In the genomic region with DNA sequence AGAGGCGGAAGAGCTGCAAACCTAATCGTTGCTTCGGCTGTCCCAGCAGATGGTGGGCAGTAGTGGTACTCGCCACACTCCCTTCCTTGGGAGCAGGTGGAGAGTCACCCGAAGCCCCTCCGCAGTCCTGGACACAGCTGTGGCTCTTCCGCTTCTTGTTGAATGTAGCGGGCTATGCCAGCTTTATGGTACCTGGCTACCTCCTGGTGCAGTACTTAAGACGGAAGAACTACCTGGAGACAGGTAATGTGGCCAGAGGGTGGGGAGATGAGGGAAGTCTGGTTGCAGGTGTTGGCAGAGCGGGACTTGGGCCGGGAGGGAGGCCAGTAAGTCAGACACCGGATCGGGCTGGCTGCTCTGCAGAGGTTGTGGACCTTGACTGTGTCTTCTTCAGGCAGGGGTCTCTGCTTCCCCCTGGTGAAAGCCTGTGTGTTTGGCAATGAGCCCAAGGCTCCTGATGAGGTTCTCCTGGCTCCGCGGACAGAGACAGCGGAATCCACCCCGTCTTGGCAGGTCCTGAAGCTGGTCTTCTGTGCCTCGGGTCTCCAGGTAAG, we compare ENCODE assay signal across 8 mouse cellular contexts. TPM values are rescaled to one million over a fixed set of nuclear protein-coding genes. Genes with fewer than 3 reads are reported as not detected.
DNase-seq lines count a peak whose midpoint lies in the region; ATAC-seq and TF ChIP-seq lines count a peak whose summit lies in the region.

No protein-coding gene starts in this region.

- H3K4me3 ChIP-seq in kidney, postnatal 0 days (replicated peaks; ENCODE audit: low read depth, low read length) = peak overlapping the region; percentile 88
- H3K4me3 ChIP-seq in bone marrow, adult 2 months (replicated peaks; ENCODE audit: control insufficient read depth, low read depth, low read length) = peak overlapping the region; percentile 85
- H3K4me3 ChIP-seq in hindbrain, embryonic 11.5 days (ENCODE audit: low read depth, low read length) = peak overlapping the region; percentile 68
- H3K4me3 ChIP-seq in midbrain, embryonic 12.5 days = peak overlapping the region; percentile 73

- H3K9ac ChIP-seq in kidney, postnatal 0 days (ENCODE audit: low read depth, low read length) = peak overlapping the region; percentile 88
- H3K9ac ChIP-seq in hindbrain, embryonic 11.5 days (ENCODE audit: low read depth, low read length) = peak overlapping the region; percentile 78
- H3K9ac ChIP-seq in midbrain, embryonic 12.5 days (replicated peaks) = peak overlapping the region; percentile 85

- TF ChIP-seq CTCF in kidney, postnatal 0 days (IDR thresholded peaks at IDR 0.05; ENCODE audit: low read depth) = peak; percentile 14; the same call in 1 of the 2 replicates
- TF ChIP-seq CTCF in bone marrow, adult 2 months (IDR thresholded peaks at IDR 0.05; ENCODE audit: control insufficient read depth, insufficient read depth, low read length) = no peak

- DNase-seq in kidney, postnatal 0 days (ENCODE audit: low spot score) = peak; percentile 35
- no peak for DNase-seq in kidney, adult 11 months
- DNase-seq in hindbrain, embryonic 11.5 days (ENCODE audit: low spot score) = no peak
- no peak for DNase-seq in right cerebral cortex, adult 18-20 months
- DNase-seq in ovary, postnatal 36 days (ENCODE audit: low spot score) = no peak
- no peak for DNase-seq in testis, postnatal 14 days (ENCODE audit: low spot score)

- H3K27me3 ChIP-seq in kidney, postnatal 0 days (ENCODE audit: insufficient read depth, low read length) = no peaks in the 10 kb centered on the region
- H3K27me3 ChIP-seq in hindbrain, embryonic 11.5 days (ENCODE audit: control insufficient read depth, insufficient read depth, low read length) = no peaks in the 10 kb centered on the region
- H3K27me3 ChIP-seq in midbrain, embryonic 12.5 days = no peaks in the 10 kb centered on the region

- 6% methylated on average over 18 of the region's 18 CpGs for WGBS in kidney, postnatal 0 days
- WGBS in bone marrow, adult 2 months = 21% methylated on average over 18 of the region's 18 CpGs
- 16% methylated on average over 18 of the region's 18 CpGs for WGBS in hindbrain, embryonic 11.5 days
- 13% methylated on average over 18 of the region's 18 CpGs for WGBS in midbrain, embryonic 12.5 days

- H3K9me3 ChIP-seq in kidney, postnatal 0 days (replicated peaks; ENCODE audit: low read length) = no peaks in the 10 kb centered on the region
- H3K9me3 ChIP-seq in hindbrain, embryonic 11.5 days (ENCODE audit: control insufficient read depth, low read length) = no peaks in the 10 kb centered on the region
- H3K9me3 ChIP-seq in midbrain, embryonic 12.5 days = no peaks in the 10 kb centered on the region

- H3K4me2 ChIP-seq in kidney, postnatal 0 days (ENCODE audit: low read length) = peak overlapping the region; percentile 96
- H3K4me2 ChIP-seq in hindbrain, embryonic 11.5 days (replicated peaks; ENCODE audit: low read depth, low read length) = peak overlapping the region; percentile 83
- H3K4me2 ChIP-seq in midbrain, embryonic 12.5 days (replicated peaks) = peak overlapping the region; percentile 97

- H3K4me1 ChIP-seq in kidney, postnatal 0 days (replicated peaks; ENCODE audit: insufficient read depth, low read length) = peaks cover 13% of the 10 kb centered on the region
- H3K4me1 ChIP-seq in bone marrow, adult 2 months (ENCODE audit: control insufficient read depth, insufficient read depth, low read length) = no peaks in the 10 kb centered on the region; the same call in 1 of the 2 replicates
- peaks cover 3% of the 10 kb centered on the region; the same call in 1 of the 2 replicates for H3K4me1 ChIP-seq in hindbrain, embryonic 11.5 days (replicated peaks; ENCODE audit: control insufficient read depth, insufficient read depth, low read length)
- H3K4me1 ChIP-seq in midbrain, embryonic 12.5 days = peaks cover 28% of the 10 kb centered on the region

- TF ChIP-seq POLR2A in bone marrow, adult 2 months (IDR thresholded peaks at IDR 0.05; ENCODE audit: borderline replicate concordance, control insufficient read depth, low read depth, low read length) = no peak

- ATAC-seq in kidney, postnatal 0 days (replicated peaks; ENCODE audit: low FRiP score, low read depth) = peak; percentile 3
- no peak; the same call in 1 of the 2 replicates for ATAC-seq in hindbrain, embryonic 11.5 days (ENCODE audit: low FRiP score)
- ATAC-seq in midbrain, embryonic 12.5 days (ENCODE audit: low FRiP score, low read depth) = peak; percentile 0; the same call in 1 of the 2 replicates

- peaks cover 44% of the 10 kb centered on the region for H3K36me3 ChIP-seq in kidney, postnatal 0 days (ENCODE audit: insufficient read depth, low read length)
- peaks cover 6% of the 10 kb centered on the region for H3K36me3 ChIP-seq in hindbrain, embryonic 11.5 days (ENCODE audit: control insufficient read depth, insufficient read depth, low read length)
- peaks cover 41% of the 10 kb centered on the region for H3K36me3 ChIP-seq in midbrain, embryonic 12.5 days

- H3K27ac ChIP-seq in kidney, postnatal 0 days = peak overlapping the region; percentile 90
- peak overlapping the region; percentile 78 for H3K27ac ChIP-seq in bone marrow, adult 2 months (ENCODE audit: control insufficient read depth, insufficient read depth, low read depth, low read length, poor library complexity)
- peak overlapping the region; percentile 80 for H3K27ac ChIP-seq in hindbrain, embryonic 11.5 days (ENCODE audit: low read depth, low read length)
- peak overlapping the region; percentile 85 for H3K27ac ChIP-seq in midbrain, embryonic 12.5 days (replicated peaks)

RNA-seq across cellular contexts. Expression of a gene that starts 0.9 kb away (rescaled TPM):
- polyA plus RNA-seq in kidney, postnatal 0 days (2015; fragmentation: Nextera tagmentation; extraction: Ambion mirVana) = 131 and 138 TPM in 2 replicates
- 14.7 and 22.7 TPM in 2 replicates for polyA plus RNA-seq in bone marrow, adult 2 months (2011; ENCODE audit: insufficient read depth, insufficient read length, low replicate concordance, missing spikeins)
- polyA plus RNA-seq in hindbrain, embryonic 11.5 days (2014; fragmentation: Nextera tagmentation; extraction: Ambion mirVana) = 89.9 and 91.5 TPM in 2 replicates
- 96.6 and 102 TPM in 2 replicates for polyA plus RNA-seq in midbrain, embryonic 12.5 days (2016; fragmentation: Nextera tagmentation; extraction: Ambion mirVana)

RNA-seq across cellular contexts. Expression of a gene that starts 8.5 kb away (rescaled TPM):
- 1,330 and 1,432 TPM in 2 replicates for polyA plus RNA-seq in kidney, postnatal 0 days (2015; fragmentation: Nextera tagmentation; extraction: Ambion mirVana)
- polyA plus RNA-seq in bone marrow, adult 2 months (2011; ENCODE audit: insufficient read depth, insufficient read length, low replicate concordance, missing spikeins) = 576 and 1,077 TPM in 2 replicates
- 1,644 and 1,674 TPM in 2 replicates for polyA plus RNA-seq in hindbrain, embryonic 11.5 days (2014; fragmentation: Nextera tagmentation; extraction: Ambion mirVana)
- polyA plus RNA-seq in midbrain, embryonic 12.5 days (2016; fragmentation: Nextera tagmentation; extraction: Ambion mirVana) = 1,424 and 1,459 TPM in 2 replicates

RNA-seq across cellular contexts. Expression of a gene that starts 9.1 kb away (rescaled TPM):
- polyA plus RNA-seq in kidney, postnatal 0 days (2015; fragmentation: Nextera tagmentation; extraction: Ambion mirVana) = 4.8 and 5.1 TPM in 2 replicates
- 6.9 and 14.8 TPM in 2 replicates for polyA plus RNA-seq in bone marrow, adult 2 months (2011; ENCODE audit: insufficient read depth, insufficient read length, low replicate concordance, missing spikeins)
- 5.6 and 9.0 TPM in 2 replicates for polyA plus RNA-seq in hindbrain, embryonic 11.5 days (2014; fragmentation: Nextera tagmentation; extraction: Ambion mirVana)
- polyA plus RNA-seq in midbrain, embryonic 12.5 days (2016; fragmentation: Nextera tagmentation; extraction: Ambion mirVana) = 6.8 and 7.9 TPM in 2 replicates

RNA-seq across cellular contexts. Expression of a gene that starts 15.1 kb away (rescaled TPM):
- polyA plus RNA-seq in kidney, postnatal 0 days (2015; fragmentation: Nextera tagmentation; extraction: Ambion mirVana) = 1.5 and 1.8 TPM in 2 replicates
- polyA plus RNA-seq in bone marrow, adult 2 months (2011; ENCODE audit: insufficient read depth, insufficient read length, low replicate concordance, missing spikeins) = 1.5 and 4.3 TPM in 2 replicates
- 4.7 and 5.6 TPM in 2 replicates for polyA plus RNA-seq in hindbrain, embryonic 11.5 days (2014; fragmentation: Nextera tagmentation; extraction: Ambion mirVana)
- polyA plus RNA-seq in midbrain, embryonic 12.5 days (2016; fragmentation: Nextera tagmentation; extraction: Ambion mirVana) = 12.6 and 13.5 TPM in 2 replicates

RNA-seq across cellular contexts. Expression of a gene that starts 34.8 kb away (rescaled TPM):
- polyA plus RNA-seq in kidney, postnatal 0 days (2015; fragmentation: Nextera tagmentation; extraction: Ambion mirVana) = 93.6 and 101 TPM in 2 replicates
- 73.1 and 109 TPM in 2 replicates for polyA plus RNA-seq in bone marrow, adult 2 months (2011; ENCODE audit: insufficient read depth, insufficient read length, low replicate concordance, missing spikeins)
- 48.0 and 50.8 TPM in 2 replicates for polyA plus RNA-seq in hindbrain, embryonic 11.5 days (2014; fragmentation: Nextera tagmentation; extraction: Ambion mirVana)
- polyA plus RNA-seq in midbrain, embryonic 12.5 days (2016; fragmentation: Nextera tagmentation; extraction: Ambion mirVana) = 40.1 and 40.2 TPM in 2 replicates
